Mouse (Mus musculus): ENCODE measurements around the gene Ube2o. TPM values are rescaled to one million over a fixed set of nuclear protein-coding genes. Genes with fewer than 3 reads are reported as not detected.

Ube2o gene
- polyA plus RNA-seq, 1 experiment from 2014 or later = 11.2 TPM

DNA sequence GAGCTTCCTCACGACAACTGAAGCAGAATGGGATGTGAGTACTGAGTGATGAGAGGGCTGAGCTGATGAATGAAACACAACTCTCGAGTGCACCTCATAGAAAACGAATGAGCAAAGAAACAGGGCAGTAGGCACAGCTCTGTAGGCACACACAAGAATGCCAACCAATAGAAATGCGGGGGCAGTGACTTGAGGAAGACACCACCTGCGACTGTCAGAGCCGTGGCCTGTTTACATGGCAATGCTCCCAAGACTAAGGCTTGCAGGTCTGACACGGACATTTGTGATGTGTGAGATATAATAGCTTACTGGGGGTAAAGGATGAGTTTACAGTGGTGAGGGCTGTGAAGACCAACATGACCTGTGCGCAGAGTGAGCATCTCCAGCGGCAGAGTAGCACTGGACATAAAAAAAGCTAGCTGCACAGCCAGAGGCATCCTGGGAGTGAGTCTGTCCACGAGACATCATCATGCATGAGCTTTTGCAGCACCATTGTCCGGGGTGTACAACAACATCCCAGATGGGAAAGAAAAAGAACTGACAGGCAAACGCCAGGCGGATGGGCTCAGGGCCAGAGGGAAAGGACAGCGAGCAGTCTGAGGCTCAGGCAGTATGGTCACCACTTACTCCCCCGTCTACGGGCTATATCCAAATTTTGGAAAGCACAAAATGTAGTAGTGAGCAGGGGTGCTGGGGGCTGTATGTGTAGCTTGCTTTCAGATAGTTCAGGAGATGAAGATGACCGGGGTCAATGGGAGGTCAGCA lies 33.8 kb downstream of the Ube2o start:
- no peak overlapping the region for H3K4me3 ChIP-seq (ENCODE audit: low read length)
- peaks cover 52% of the 10 kb centered on the region for H3K36me3 ChIP-seq (ENCODE audit: control insufficient read depth, insufficient read depth, low read length)
- no peaks in the 10 kb centered on the region for H3K27me3 ChIP-seq (ENCODE audit: control insufficient read depth, insufficient read depth, low read length)
- no peak overlapping the region for H3K27ac ChIP-seq (ENCODE audit: low read depth, low read length)
- no peak for ATAC-seq (ENCODE audit: low FRiP score, low TSS enrichment)
- H3K9me3 ChIP-seq (ENCODE audit: control insufficient read depth, low read length) = no peaks in the 10 kb centered on the region
- no peak overlapping the region for H3K4me2 ChIP-seq (replicated peaks; ENCODE audit: low read depth, low read length)
- H3K9ac ChIP-seq (ENCODE audit: low read depth, low read length) = no peak overlapping the region
- H3K4me1 ChIP-seq (ENCODE audit: control insufficient read depth, insufficient read depth, low read length) = peaks cover 5% of the 10 kb centered on the region; the same call in 1 of the 2 replicates
- WGBS = 86% methylated on average over 17 of the region's 17 CpGs

DNA sequence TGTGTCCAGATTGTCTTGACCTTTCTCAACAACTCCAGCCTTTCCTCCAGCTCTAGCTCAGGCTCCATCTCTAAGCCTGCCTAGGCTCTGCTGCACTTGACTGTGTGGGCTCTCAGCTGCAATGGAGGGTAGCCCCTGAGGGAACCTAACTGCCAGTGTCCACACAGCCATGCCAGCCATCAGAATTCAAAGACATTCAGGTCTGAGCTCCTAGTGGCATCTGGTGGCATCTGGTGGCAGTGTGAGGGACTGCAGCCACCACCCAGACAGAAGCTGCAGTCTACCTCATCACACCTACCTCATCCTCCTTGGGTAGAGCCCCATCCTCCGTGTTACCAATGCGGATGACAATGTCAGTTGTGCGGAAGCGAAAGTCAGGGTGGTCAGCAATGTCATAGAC lies 38.1 kb downstream of the Ube2o start:
- no peak overlapping the region for H3K4me3 ChIP-seq (ENCODE audit: low read length)
- no peaks in the 10 kb centered on the region for H3K27me3 ChIP-seq (ENCODE audit: control insufficient read depth, insufficient read depth, low read length)
- WGBS = 84% methylated on average over 4 of the region's 4 CpGs

DNA sequence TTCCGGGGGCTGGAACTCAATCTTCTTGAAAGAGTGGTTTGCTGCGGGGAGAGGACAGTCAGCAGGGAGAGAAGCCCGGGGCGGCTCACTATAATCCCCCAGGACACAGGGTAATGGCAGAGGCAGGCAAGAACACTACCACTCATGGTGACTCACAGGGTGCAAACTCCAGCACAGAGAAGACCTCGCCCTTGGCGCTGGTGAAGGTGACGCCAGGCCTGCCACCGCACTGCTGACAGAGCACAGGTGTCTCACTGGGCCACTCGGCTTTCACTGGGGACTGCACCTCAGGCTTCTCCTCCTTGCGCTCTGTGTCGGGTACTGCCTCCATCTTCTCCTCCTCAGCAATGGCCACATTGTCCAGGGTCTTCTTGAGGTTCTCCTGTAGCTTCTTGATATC lies 40.1 kb downstream of the Ube2o start:
- 95% methylated on average over 11 of the region's 11 CpGs for WGBS
- no peaks in the 10 kb centered on the region for H3K9me3 ChIP-seq (ENCODE audit: control insufficient read depth, low read length)
- no peaks in the 10 kb centered on the region for H3K4me1 ChIP-seq (ENCODE audit: control insufficient read depth, insufficient read depth, low read length)
- no peak for ATAC-seq (ENCODE audit: low FRiP score, low TSS enrichment)
- peaks cover 78% of the 10 kb centered on the region for H3K36me3 ChIP-seq (ENCODE audit: control insufficient read depth, insufficient read depth, low read length)
- H3K27me3 ChIP-seq (ENCODE audit: control insufficient read depth, insufficient read depth, low read length) = no peaks in the 10 kb centered on the region
- H3K9ac ChIP-seq (ENCODE audit: low read depth, low read length) = no peak overlapping the region
- H3K4me2 ChIP-seq (replicated peaks; ENCODE audit: low read depth, low read length) = no peak overlapping the region
- no peak overlapping the region for H3K4me3 ChIP-seq (ENCODE audit: low read length)
- H3K27ac ChIP-seq (ENCODE audit: low read depth, low read length) = no peak overlapping the region

More for the DNA sequence above, 38.1 kb downstream of the Ube2o start:
- Histone ChIP-seq H3K9me3 (ENCODE audit: control insufficient read depth, low read length) (no peaks in the 10 kb centered on the region), H3K36me3 (ENCODE audit: control insufficient read depth, insufficient read depth, low read length) (peaks cover 93% of the 10 kb centered on the region), H3K27ac (ENCODE audit: low read depth, low read length) (no peak overlapping the region), H3K4me2 (replicated peaks; ENCODE audit: low read depth, low read length) (no peak overlapping the region), H3K4me1 (ENCODE audit: control insufficient read depth, insufficient read depth, low read length) (no peaks in the 10 kb centered on the region), H3K9ac (ENCODE audit: low read depth, low read length) (no peak overlapping the region)
- no peak for ATAC-seq (ENCODE audit: low FRiP score, low TSS enrichment)

DNA sequence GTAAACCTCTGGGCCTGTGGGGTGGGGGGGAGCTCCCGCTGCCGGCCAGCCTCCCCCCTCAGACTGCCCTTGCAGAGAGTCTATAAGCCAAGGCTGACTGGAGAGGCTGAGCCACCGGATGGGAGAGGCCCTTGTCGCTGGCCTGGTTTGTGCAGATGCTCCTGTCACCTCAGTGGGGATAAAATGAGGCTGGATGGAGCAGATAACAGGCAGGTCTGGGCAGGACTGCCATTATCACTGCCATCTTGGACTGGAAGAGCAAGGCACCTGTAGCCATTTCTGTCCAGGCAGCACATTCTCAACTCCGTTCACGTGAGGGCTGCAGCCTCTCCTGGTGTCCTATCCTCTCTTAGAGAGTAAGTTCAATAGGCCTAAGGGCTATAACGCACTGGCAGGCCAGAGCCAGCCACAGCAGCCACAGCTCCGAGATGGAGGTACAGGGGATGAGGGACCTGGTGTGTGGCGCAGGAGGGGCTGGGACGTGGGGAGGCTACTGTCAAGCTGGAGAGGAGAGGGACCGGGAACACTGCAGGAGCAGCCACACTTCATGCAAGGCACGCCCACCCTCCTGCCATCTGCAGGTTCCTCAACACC lies 43.0 kb downstream of the Ube2o start:
- H3K9me3 ChIP-seq (ENCODE audit: control insufficient read depth, low read length) = no peaks in the 10 kb centered on the region
- H3K4me3 ChIP-seq (ENCODE audit: low read length) = no peak overlapping the region
- H3K9ac ChIP-seq (ENCODE audit: low read depth, low read length) = no peak overlapping the region
- peaks cover 49% of the 10 kb centered on the region for H3K36me3 ChIP-seq (ENCODE audit: control insufficient read depth, insufficient read depth, low read length)
- no peak for ATAC-seq (ENCODE audit: low FRiP score, low TSS enrichment)
- H3K27ac ChIP-seq (ENCODE audit: low read depth, low read length) = no peak overlapping the region
- 89% methylated on average over 12 of the region's 12 CpGs for WGBS
- no peak overlapping the region for H3K4me2 ChIP-seq (replicated peaks; ENCODE audit: low read depth, low read length)
- peaks cover 2% of the 10 kb centered on the region; the same call in 1 of the 2 replicates for H3K27me3 ChIP-seq (ENCODE audit: control insufficient read depth, insufficient read depth, low read length)
- H3K4me1 ChIP-seq (ENCODE audit: control insufficient read depth, insufficient read depth, low read length) = 0 out of 2 replicates have a peak, but pooled peaks cover 5% of the 10 kb centered on the region

DNA sequence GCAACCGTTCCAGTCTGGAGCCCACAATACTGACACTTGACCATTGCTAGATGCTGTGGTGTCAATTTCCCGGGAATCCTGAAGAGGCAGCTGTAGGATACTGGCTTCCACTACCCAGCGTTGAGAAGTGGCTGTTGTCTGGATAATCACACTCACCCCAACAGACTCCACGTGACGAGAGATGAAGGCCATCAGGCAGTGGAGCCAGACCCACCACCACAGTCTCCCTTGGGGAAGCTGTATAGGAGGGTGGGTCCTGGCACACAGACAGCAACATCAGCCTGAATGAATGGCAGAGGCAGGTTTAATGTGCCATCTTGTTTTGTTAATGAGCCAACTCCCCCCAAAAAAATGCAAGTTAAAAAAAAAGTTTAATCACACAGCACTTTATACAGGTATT lies 43.9 kb downstream of the Ube2o start:
- H3K4me2 ChIP-seq (replicated peaks; ENCODE audit: low read depth, low read length) = no peak overlapping the region
- ATAC-seq (ENCODE audit: low FRiP score, low TSS enrichment) = no peak
- peaks cover 7% of the 10 kb centered on the region; the same call in 1 of the 2 replicates for H3K4me1 ChIP-seq (ENCODE audit: control insufficient read depth, insufficient read depth, low read length)
- H3K36me3 ChIP-seq (ENCODE audit: control insufficient read depth, insufficient read depth, low read length) = peaks cover 40% of the 10 kb centered on the region
- H3K27me3 ChIP-seq (ENCODE audit: control insufficient read depth, insufficient read depth, low read length) = peaks cover 9% of the 10 kb centered on the region; the same call in 1 of the 2 replicates
- no peaks in the 10 kb centered on the region for H3K9me3 ChIP-seq (ENCODE audit: control insufficient read depth, low read length)
- no peak overlapping the region for H3K27ac ChIP-seq (ENCODE audit: low read depth, low read length)
- no peak overlapping the region for H3K9ac ChIP-seq (ENCODE audit: low read depth, low read length)
- no peak overlapping the region for H3K4me3 ChIP-seq (ENCODE audit: low read length)
- WGBS = 79% methylated on average over 5 of the region's 5 CpGs

DNA sequence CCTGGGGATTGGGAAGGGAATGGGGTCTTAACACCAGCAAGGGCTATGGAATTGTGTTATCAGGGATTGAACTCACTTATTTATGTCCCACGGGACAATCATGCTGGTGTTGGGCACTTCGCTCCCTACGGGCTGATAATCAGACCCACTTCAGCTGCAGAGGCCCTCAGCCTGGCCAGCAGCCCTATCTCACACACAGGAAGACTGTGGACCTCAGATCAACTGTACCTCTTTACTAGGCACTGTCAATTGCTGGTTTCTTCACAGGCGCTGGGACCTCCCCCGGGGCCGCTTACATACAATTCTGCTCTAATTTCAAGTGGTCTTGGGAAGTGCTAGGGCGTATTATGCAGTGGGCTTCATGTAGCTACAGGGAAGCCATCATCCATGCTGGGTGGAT lies 44.6 kb downstream of the Ube2o start:
- H3K4me3 ChIP-seq (ENCODE audit: low read length) = no peak overlapping the region
- H3K4me2 ChIP-seq (replicated peaks; ENCODE audit: low read depth, low read length) = no peak overlapping the region
- H3K9ac ChIP-seq (ENCODE audit: low read depth, low read length) = no peak overlapping the region
- H3K27ac ChIP-seq (ENCODE audit: low read depth, low read length) = no peak overlapping the region
- peaks cover 34% of the 10 kb centered on the region for H3K36me3 ChIP-seq (ENCODE audit: control insufficient read depth, insufficient read depth, low read length)
- peaks cover 15% of the 10 kb centered on the region for H3K27me3 ChIP-seq (ENCODE audit: control insufficient read depth, insufficient read depth, low read length)
- peaks cover 14% of the 10 kb centered on the region; the same call in 1 of the 2 replicates for H3K4me1 ChIP-seq (ENCODE audit: control insufficient read depth, insufficient read depth, low read length)
- H3K9me3 ChIP-seq (ENCODE audit: control insufficient read depth, low read length) = no peaks in the 10 kb centered on the region
- no peak for ATAC-seq (ENCODE audit: low FRiP score, low TSS enrichment)
- 91% methylated on average over 7 of the region's 7 CpGs for WGBS

DNA sequence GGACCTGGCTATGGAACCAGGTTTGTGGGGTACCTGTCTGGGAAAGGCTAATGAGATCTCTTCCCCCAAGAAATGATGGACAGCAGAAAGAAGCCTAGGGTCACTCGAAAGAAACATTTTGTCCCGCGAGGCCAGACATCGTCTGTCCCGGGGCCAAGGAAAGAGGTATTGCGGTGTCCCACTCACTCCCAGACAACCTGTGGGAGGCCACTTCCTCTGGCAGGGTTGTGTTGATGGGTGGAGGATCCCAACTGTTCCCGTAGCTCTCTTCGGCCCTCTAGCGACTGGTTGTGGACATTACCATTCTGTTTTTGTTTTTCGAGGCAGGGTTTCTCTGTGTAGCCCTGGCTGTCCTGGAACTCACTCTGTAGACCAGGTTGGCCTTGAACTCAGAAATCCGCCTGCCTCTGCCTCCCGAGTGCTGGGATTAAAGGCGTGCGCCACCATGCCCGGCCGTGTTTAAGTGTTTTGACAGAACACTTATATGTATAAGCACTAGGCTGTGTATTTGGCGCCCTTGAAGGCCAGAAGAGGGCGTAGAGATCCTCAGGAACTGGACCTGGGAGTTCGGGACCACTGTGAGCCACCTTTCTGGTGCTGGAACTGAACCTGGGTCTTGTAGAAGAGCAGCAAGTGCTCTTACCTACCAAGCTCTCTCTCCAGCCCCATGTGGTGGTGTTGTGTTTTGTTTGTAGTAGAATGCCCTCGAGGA lies 46.9 kb downstream of the Ube2o start:
- Histone ChIP-seq H3K4me3 (ENCODE audit: low read length) (peak overlapping the region; percentile 53), H3K4me1 (ENCODE audit: control insufficient read depth, insufficient read depth, low read length) (peaks cover 27% of the 10 kb centered on the region), H3K4me2 (replicated peaks; ENCODE audit: low read depth, low read length) (peak overlapping the region; percentile 93), H3K9me3 (ENCODE audit: control insufficient read depth, low read length) (no peaks in the 10 kb centered on the region), H3K36me3 (ENCODE audit: control insufficient read depth, insufficient read depth, low read length) (peaks cover 10% of the 10 kb centered on the region), H3K9ac (ENCODE audit: low read depth, low read length) (0 out of 2 replicates have a peak overlapping the region, but pooled peaks have one; percentile 57), H3K27ac (ENCODE audit: low read depth, low read length) (no peak overlapping the region), H3K27me3 (ENCODE audit: control insufficient read depth, insufficient read depth, low read length) (peaks cover 33% of the 10 kb centered on the region)
- 17% methylated on average over 20 of the region's 20 CpGs for WGBS
- ATAC-seq (ENCODE audit: low FRiP score, low TSS enrichment) = peak; percentile 48; the same call in 1 of the 2 replicates

DNA sequence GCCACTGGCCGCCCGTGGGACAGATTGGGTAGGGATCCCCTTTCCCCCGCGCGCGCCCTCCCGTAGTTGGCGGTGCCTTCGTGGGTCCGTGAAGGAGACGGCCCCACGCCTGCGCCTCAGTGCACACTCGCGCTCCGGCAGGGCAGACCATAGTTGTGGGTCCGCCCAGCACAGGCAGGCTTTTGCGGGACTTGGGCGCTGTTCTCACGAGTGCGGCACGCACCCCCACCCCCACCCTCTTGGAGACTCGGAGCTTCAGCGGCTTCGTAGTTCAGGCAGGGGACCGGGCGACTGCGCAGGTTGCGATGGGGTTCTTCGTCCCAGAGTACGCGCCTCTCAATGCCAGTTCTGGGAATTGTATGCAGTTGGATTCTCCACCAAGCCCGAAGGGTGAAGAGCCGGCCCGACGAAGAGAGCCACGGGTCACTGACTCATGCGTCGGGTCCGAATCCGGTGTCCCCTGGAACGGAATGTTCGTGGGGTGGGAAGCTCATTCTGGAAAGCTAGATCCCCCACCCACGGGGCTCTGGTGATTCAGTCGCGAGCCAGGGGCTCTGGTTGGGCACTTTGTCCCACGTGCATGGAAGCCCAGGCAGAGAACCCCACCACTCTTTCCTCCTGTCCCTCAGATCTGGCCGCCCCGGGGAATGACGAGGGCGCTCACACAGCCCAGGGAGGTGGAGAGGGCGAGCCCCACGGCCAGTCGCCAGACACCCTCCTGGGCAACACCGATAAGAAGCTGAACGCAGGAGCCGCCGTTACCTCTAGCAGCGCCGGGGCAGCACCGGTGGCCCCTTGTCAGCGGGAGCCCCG lies 47.7 kb downstream of the Ube2o start:
- peak; percentile 38 for ATAC-seq (ENCODE audit: low FRiP score, low TSS enrichment)
- no peak overlapping the region for H3K27ac ChIP-seq (ENCODE audit: low read depth, low read length)
- H3K4me1 ChIP-seq (ENCODE audit: control insufficient read depth, insufficient read depth, low read length) = peaks cover 27% of the 10 kb centered on the region
- H3K36me3 ChIP-seq (ENCODE audit: control insufficient read depth, insufficient read depth, low read length) = peaks cover 3% of the 10 kb centered on the region
- H3K27me3 ChIP-seq (ENCODE audit: control insufficient read depth, insufficient read depth, low read length) = peaks cover 33% of the 10 kb centered on the region
- H3K9me3 ChIP-seq (ENCODE audit: control insufficient read depth, low read length) = no peaks in the 10 kb centered on the region
- H3K9ac ChIP-seq (ENCODE audit: low read depth, low read length) = peak overlapping the region; percentile 57
- H3K4me3 ChIP-seq (ENCODE audit: low read length) = peak overlapping the region; percentile 53
- 1% methylated on average over 63 of the region's 63 CpGs for WGBS
- H3K4me2 ChIP-seq (replicated peaks; ENCODE audit: low read depth, low read length) = peak overlapping the region; percentile 93

All from kidney, embryonic 14.5 days (tissue).